Mouse (Mus musculus) thymus, postnatal 25 days (tissue): ENCODE data around the gene 4921530L21Rik.

Source experiments
- DNase-seq: peaks from one replicate; pipeline ENCODE4 v3.0.0; 2022

The 4921530L21Rik gene

DNA sequence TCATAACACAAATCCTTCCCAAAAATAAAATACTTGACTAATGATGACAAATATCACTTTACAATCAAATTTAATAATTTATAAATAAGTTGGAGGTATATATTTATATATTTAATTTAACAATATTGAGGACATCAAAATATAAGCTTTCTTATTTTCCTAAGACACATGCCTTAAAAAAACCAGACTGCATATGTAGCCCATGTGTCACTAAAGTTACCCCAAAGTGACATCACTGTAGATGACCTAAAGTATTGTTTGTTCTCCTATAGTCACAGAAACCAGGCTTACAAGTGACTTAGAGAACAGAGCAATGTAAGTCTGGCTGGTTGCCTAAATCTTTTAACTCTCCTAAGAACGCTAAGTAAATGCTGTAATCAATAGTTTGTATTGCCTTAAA, at the start of gene 4921530L21Rik:
Gene 4921530L21Rik (plus strand): TSS at position 301 of the 400 bp plus-strand sequence.
- no peak for DNase-seq

DNA sequence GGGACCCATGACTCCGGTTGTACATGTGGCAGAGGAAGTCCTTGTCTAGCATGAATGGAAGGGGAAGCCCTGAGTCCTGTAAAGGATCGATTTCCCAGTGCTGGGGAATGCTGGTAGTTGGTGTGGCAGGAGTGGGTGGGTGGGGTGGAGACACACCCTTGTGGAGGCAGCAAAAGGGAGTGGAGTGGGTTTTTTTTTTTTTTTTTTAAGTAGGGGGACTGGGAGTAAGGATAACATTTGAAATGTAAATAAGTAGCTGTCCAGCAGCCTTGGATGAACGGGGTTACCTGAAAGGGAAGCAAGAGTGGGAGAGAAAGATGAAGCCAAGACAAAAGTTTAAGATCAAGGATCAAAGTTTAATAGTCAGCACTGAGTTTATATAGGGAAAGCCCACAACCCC, 47.2 kb upstream of the 4921530L21Rik start:
- DNase-seq: no peak

DNA sequence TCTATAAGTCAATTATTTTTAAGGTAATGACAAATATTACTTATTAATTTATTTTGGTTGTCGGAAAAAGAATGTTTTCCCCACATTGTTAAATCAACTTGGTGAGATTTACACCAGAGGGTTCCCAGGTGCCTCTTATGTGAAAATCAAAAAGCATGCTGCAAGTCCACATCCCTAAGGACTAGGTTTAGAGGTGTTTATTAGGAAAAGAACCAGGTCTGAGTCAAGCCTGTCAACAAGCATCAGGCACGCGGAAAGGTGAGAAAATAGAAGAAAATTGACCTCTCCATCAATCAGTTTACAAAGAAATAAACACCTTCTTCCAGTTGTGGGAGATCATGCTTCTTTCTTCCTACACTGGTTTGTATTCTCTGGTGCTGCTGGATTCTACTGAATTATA, 18.1 kb upstream of the 4921530L21Rik start:
- DNase-seq: no peak

DNA sequence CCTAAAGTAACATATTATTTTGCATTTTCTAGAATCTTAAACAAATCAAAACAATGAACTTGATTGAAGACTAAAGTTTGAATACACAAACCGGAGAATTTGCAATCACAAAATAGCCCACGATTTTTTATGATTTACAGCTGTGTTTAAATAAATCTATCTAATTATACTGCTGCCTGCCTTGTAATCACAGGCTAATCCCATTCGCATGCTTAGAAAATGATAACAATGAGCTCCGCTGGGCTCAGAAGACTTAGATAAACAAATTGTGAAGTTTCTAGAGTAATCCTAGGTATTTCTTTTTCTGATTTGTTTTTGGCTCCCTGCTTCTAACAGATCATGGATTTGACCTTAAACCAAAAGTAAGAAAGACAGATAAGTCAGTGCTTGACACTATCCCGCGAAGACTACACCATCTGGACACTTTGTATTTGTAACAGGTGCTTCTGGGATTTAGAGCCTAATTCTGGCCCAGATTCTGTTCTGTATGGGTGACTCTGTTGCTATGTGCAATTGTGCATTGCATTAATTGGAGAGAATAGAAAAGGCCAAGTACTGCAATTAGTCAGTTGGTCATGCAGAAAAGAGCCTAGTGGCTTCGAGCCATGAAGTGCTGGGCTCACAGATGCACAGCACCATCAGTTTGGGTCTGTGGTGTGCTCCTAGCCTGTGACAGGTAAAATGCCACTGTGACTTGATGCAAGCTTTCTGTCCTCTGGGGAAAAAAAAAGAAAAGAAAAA, 15.2 kb upstream of the 4921530L21Rik start:
- DNase-seq: no peak

DNA sequence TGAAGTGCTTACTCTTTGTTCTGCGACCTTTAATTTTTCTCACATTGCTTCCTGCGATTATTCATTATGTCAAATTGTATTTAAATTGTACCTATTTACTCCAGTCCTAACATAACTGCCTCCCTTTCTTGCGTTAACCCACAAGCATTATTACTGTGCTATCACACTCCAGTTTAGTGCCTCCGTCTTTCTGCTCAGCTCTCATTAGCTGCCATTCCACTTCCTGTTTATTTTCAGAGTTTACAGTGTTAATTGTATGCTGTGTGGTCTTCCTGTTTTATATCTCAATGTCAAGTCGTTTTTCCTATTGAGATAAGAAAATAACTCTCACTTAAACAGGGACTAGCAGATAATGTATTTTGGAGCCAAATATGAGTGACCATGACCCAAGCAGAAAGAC, 9.0 kb upstream of the 4921530L21Rik start:
- no peak for DNase-seq

DNA sequence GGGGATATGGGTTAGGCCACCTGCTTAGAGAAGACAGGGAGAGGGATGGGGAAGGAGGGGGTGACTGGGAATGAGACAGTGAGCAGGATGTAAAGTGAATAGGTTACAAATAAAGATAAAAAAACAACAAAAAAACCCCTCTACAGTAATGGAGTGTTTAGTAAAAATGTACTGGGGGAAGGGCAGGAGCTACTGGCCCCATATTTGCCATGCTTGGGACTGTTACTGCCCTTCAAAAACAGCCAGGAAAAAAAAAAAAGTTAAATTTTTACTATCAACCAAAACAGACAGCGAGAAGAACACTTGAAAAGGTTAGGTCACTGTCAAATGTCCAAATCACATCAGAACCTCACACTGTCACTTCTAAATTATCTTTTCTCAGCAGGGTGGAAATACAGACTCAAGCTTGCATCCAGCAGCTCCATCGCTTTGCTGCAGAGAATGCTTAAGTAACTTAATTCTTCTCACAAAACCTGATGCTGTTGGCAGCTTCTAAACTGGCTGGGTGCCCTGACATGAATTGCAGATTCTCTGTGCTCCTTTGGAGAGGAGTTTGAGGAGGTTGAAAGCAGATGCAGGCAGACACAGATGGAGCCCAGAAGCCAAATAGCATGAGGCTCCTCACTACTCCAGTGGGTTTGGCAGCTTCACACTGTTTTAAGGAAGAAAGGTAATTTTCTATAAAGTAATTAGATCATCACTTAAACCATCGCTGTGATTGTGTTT, 4.1 kb upstream of the 4921530L21Rik start:
- DNase-seq: no peak

DNA sequence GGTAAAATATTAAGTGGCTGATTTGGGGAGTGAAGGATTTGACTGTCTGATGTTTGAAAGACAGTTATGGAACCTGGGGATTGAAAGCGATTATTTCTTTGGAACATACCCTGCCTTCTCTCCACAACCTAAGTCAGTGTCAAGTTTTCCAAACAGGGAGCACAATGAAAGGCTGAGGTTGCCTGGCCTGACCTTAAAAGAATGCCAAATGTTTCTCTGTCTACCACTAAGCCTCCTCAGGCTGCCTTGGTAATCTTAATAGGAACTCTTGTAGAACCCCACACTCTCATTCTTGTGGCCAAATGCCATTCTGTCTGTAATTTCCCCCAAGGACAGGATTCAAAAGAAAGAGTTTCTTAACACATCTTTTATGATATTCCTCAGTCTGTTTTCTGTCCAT, 3.5 kb upstream of the 4921530L21Rik start:
- DNase-seq: no peak

DNA sequence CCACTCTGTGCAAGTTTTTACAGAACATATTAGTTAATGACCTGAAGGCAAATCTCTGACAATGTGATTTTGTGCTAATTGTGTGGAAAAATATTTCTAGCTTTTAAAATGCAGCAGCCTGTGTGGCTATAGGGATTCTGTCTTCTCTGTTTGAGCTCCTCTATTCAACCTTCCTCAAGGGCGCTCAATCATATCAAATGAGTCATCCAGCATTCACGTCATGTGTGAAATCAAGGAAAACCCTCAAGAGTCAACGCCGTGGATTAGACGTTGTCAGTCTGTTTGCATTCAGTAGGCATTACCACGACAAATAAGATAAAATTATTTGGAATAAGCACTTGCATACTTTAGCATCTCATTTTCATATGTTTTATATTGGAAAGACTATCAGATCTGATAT, 18.4 kb downstream of the 4921530L21Rik start:
- no peak for DNase-seq

DNA sequence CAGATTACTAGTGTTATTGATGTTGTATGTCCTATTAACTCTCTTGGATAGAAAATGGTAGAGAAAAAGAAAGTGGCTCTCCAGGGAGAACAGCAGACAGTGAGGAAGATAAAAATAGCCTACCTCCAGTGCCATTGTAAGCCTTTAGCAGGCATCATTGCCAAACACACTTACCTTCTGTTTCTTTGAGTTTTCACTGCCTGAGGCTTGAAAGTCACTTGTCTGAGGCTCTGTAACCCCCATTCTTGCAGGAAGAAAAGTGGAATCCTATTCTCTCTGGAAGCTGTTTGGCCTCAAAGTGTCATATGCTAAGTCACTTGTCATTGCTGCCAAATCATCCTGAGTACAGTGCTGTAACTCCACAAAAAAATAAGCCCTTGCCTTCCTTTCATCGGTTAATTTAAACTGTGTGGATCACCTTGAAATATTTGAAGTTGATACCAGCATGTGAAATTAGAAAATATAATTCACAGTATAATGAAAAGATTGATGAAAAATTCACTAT, 23.6 kb downstream of the 4921530L21Rik start:
- no peak for DNase-seq

DNA sequence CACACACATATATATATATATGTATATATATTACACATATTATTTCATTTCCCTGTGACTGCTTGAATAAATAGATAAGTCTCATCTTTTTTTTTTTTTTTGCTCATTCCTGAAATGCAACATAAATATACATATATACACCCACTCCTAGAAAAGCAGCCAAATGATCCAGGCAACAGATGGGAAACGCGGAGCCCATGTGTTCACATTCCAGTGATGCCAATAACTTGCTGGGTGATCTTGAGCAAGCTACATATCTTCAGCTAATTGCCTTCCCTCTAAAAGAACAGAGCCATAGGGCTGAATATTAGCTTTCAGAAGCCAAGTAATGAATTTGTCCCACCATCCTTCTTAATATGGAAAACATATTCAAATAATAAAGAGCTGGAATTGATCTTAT, 32.2 kb downstream of the 4921530L21Rik start:
- DNase-seq: no peak

DNA sequence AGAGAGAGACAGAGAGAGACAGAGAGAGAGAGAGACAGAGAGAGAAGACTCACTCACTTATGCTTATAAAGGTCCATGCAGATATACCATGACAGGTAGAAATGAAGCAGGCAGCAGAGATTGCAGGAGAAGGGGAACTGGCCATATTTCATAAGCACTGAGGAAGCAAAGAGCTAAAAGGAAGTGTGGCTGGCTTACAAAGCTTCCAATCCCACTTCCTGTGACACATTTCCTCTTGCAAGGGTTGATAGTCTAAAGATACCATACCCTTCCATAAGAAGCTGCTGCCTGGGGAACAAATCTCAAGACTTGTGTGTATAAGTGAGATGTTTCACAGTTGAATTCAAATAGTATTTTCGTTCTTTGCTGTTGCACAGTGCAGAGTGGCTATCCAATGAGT, 45.7 kb downstream of the 4921530L21Rik start:
- DNase-seq: no peak

DNA sequence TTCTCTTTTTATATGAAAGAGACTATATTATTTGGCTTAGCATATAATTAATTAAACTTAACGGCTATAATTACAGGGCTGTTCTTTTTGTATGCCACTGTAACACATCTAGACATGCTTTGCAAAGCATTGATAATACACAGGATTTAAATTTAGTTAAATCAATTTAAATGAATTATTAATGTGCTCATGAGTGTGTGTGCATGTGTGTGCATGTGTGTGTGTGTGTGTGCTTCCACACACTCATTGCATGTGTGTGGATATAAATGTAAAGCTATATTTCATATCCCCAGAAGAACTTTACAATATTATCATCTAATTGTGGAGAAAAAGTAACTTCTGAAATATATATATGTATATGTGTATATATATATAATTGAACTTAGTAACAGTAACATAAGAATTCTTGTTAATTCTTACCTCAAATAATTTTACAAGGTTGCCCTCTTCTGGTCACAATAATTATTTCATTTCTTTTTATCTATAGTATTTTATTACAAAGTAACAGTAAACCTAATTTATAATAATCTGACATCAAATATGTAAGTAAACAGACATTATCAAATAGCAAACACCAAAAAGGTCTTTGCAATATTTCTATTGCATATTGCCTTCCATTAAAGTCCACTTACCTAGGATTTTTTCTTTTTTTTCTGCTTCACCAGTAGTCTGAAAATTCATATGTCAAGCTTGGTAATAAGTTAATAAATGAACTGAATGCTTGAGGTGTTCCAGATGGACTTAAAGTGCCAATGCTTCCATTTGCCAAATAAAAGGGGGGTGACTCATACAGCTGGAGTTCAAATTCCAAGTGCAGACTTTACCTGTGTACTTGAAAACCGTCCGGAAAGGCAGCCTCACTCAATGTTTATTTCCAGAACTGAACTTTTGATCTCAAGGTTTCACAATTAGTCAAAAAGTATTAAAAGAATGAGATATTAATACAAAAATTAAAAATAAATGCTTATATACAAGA, 47.0 kb downstream of the 4921530L21Rik start:
- DNase-seq: no peak
